Mouse (Mus musculus): ENCODE results near the gene Adgra3. TPM values are rescaled to one million over a fixed set of nuclear protein-coding genes. Genes with fewer than 3 reads are reported as not detected.

Adgra3 gene
- polyA plus RNA-seq, 1 experiment from 2014 or later: 23.7 TPM

- H3K36me3 ChIP-seq (ENCODE audit: control insufficient read depth, insufficient read depth, low read length): no peaks in the 10 kb centered on the region
- H3K27ac ChIP-seq (replicated peaks in 1 of 2; ENCODE audit: control insufficient read depth in 1 of 2, insufficient read depth in 1 of 2, low read depth in 2 of 2, low read length in 2 of 2): no peak overlapping the region
- H3K9ac ChIP-seq (ENCODE audit: low read length): no peak overlapping the region
- H3K9me3 ChIP-seq (ENCODE audit: control insufficient read depth, low read length): no peaks in the 10 kb centered on the region
- H3K27me3 ChIP-seq (ENCODE audit: control insufficient read depth, insufficient read depth, low read length): no peaks in the 10 kb centered on the region
- WGBS: 53% methylated on average over 2 of the region's 2 CpGs
- H3K4me3 ChIP-seq (ENCODE audit: control insufficient read depth in 1 of 2, insufficient read depth in 1 of 2, low read depth in 1 of 2, low read length in 2 of 2): no peak overlapping the region
- no peak overlapping the region for H3K4me2 ChIP-seq (ENCODE audit: low read length)
- ATAC-seq (ENCODE audit: insufficient number of reproducible peaks, insufficient read depth, low FRiP score, low read depth): no peak
- H3K4me1 ChIP-seq (ENCODE audit: control insufficient read depth in 2 of 2, insufficient read depth in 2 of 2, low read length in 2 of 2): no peaks in the 10 kb centered on the region
These were observed 143.1 kb downstream of the Adgra3 start for GRCm38 (mm10) chr5:49915695-49916106.

Data from heart, embryonic 14.5 days (tissue).